Mouse (Mus musculus): Measurements from ENCODE around the gene Hepacam2. TPM values are rescaled to one million over a fixed set of nuclear protein-coding genes. Genes with fewer than 3 reads are reported as not detected.
"Not testable (repeated sequence)": the region's sequence is repeated elsewhere in the genome, so short reads cannot be mapped to it uniquely, and the experiment has no call there.

The Hepacam2 gene
- polyA plus RNA-seq, 1 experiment from 2014 or later: not detected

DNA sequence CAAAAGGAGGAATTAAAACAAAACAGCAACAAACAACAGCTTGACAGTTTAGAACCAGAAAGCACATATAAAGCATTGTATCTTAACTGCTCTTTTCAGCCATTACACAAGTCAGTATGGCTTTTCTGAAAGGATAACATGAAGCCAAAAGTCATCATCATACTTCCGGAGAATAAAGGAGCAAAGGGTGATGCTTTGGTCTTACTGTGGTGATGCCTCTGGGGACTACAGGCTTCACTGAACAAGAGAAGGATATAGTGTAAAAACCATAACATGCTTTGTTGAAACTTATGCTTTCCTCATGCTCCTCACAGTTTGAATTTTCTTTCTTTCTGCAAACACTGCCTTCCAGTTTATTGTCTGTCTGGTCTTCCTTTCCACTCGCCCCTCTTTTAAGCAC lies 34.5 kb downstream of the Hepacam2 start:
- no peak overlapping the region for H3K9ac ChIP-seq
- no peaks in the 10 kb centered on the region for H3K27me3 ChIP-seq
- DNase-seq (no peak), ATAC-seq (ENCODE audit: low read depth) (no peak)
- no peak overlapping the region for H3K4me3 ChIP-seq (replicated peaks)
- H3K4me1 ChIP-seq (replicated peaks): no peaks in the 10 kb centered on the region
- 46% methylated on average over 2 of the region's 2 CpGs for WGBS (ENCODE audit: insufficient replicate concordance)
- no peaks in the 10 kb centered on the region for H3K36me3 ChIP-seq
- no peak overlapping the region for H3K27ac ChIP-seq
- H3K4me2 ChIP-seq: no peak overlapping the region
- no peaks in the 10 kb centered on the region for H3K9me3 ChIP-seq (replicated peaks)

DNA sequence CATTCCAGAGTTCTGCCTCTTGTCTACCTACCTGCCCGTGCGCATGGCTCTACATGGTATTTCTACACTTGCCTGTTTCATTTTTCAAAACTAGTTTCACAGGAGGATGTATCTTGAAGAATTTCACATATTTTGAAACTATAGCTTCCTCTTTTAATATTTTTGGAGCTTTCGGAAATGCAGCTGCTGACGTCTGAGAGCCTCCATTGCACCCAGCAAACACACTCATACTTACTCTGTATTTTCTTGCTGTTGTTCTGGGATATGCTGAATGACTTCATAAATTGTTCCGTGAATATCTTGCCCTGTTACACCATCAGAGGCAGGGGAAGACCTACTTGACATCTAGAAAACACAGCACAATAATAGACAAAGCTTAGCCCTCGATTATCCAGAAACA lies 35.1 kb downstream of the Hepacam2 start:
- no peaks in the 10 kb centered on the region for H3K36me3 ChIP-seq
- H3K27ac ChIP-seq: no peak overlapping the region

DNA sequence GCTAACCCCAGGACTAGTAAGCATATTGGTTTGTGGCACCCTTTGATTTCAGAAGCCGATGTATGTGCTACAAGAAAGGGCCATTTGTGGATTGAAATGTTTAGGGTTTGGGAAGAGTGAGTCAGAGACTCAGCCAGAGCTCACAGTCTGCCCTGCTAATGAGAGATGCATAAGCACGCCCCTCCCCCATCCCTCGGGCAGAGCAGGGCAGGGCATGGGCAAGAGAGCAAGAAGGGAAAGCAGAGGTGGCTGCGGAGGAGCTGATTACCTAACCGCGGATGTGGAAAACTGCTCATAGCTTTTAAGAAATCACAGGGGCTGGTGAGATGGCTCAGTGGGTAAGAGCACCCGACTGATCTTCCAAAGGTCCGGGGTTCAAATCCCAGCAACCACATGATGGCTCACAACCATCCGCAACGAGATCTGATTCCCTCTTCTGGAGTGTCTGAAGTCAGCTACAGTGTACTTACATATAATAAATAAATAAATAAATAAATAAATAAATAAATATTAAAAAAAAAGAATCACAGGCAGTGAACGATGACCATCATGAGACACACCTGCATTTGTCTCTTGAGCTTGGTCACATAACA lies 42.1 kb downstream of the Hepacam2 start:
- Histone ChIP-seq H3K4me2 (no peak overlapping the region), H3K4me3 (replicated peaks) (no peak overlapping the region), H3K9ac (no peak overlapping the region), H3K27me3 (no peaks in the 10 kb centered on the region), H3K4me1 (replicated peaks) (no peaks in the 10 kb centered on the region), H3K9me3 (replicated peaks) (no peaks in the 10 kb centered on the region), H3K27ac (no peak overlapping the region), H3K36me3 (no peaks in the 10 kb centered on the region)
- WGBS (ENCODE audit: insufficient replicate concordance): 52% methylated on average over 11 of the region's 11 CpGs
- no peak for DNase-seq
- ATAC-seq (ENCODE audit: low read depth): no peak

More for the DNA sequence above, 35.1 kb downstream of the Hepacam2 start:
- ATAC-seq (ENCODE audit: low read depth) (no peak), DNase-seq (no peak)
- H3K4me2 ChIP-seq: no peak overlapping the region
- no peak overlapping the region for H3K9ac ChIP-seq
- H3K4me3 ChIP-seq (replicated peaks): no peak overlapping the region
- H3K4me1 ChIP-seq (replicated peaks): no peaks in the 10 kb centered on the region
- H3K27me3 ChIP-seq: no peaks in the 10 kb centered on the region
- WGBS (ENCODE audit: insufficient replicate concordance): 64% methylated on average over 6 of the region's 6 CpGs
- no peaks in the 10 kb centered on the region for H3K9me3 ChIP-seq (replicated peaks)

DNA sequence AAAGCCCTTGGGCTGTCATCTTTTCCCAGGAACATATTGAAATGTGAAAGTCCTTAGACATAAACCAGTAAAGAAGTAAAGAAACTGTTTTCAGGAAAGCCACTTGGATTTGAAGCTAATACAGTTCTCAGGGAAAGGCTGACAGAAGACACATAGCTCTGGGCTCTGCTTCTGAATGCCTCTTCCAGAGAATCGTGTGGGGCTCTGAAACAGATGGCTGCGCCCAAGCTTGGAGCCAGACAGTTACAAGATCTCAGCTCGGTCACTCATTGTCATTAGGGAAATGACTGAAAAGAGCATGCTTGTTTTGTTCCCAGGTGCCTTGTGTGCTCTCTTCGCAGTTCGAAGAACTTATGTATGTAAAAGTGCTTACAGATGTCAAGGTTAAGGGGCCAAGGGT lies 43.7 kb downstream of the Hepacam2 start:
- Histone ChIP-seq H3K4me1 (replicated peaks) (no peaks in the 10 kb centered on the region), H3K4me3 (replicated peaks) (no peak overlapping the region), H3K9ac (no peak overlapping the region), H3K36me3 (no peaks in the 10 kb centered on the region), H3K4me2 (no peak overlapping the region), H3K27me3 (no peaks in the 10 kb centered on the region), H3K9me3 (replicated peaks) (no peaks in the 10 kb centered on the region), H3K27ac (no peak overlapping the region)
- DNase-seq (no peak), ATAC-seq (ENCODE audit: low read depth) (no peak)
- 53% methylated on average over 5 of the region's 5 CpGs for WGBS (ENCODE audit: insufficient replicate concordance)

DNA sequence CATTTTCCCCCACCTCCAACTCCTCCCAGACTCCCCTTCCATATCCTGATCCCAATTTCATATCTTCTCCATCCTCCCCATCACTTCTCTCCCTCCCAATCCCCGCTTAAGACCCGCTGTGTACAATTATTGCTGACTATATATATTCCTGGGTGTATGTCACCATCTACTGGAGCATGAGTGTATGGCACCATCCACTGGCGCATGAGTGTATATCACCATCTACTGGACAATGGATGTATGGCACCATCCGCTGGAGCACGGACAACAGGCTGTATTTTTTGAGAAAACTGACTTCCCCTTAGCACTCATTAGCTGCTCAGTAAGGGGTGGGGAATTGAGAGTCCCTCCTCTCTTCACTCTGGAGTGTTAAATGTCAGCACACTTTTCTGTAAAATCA lies 50.7 kb downstream of the Hepacam2 start:
- Histone ChIP-seq H3K27me3 (no peaks in the 10 kb centered on the region), H3K9me3 (replicated peaks) (no peaks in the 10 kb centered on the region), H3K36me3 (no peaks in the 10 kb centered on the region), H3K4me1 (replicated peaks) (no peaks in the 10 kb centered on the region), H3K9ac (no peak overlapping the region), H3K27ac (no peak overlapping the region), H3K4me3 (replicated peaks) (no peak overlapping the region), H3K4me2 (no peak overlapping the region)
- DNase-seq: peak; percentile 32
- 4% methylated on average over 5 of the region's 5 CpGs for WGBS (ENCODE audit: insufficient replicate concordance)
- ATAC-seq (ENCODE audit: low read depth): peak; percentile 63

DNA sequence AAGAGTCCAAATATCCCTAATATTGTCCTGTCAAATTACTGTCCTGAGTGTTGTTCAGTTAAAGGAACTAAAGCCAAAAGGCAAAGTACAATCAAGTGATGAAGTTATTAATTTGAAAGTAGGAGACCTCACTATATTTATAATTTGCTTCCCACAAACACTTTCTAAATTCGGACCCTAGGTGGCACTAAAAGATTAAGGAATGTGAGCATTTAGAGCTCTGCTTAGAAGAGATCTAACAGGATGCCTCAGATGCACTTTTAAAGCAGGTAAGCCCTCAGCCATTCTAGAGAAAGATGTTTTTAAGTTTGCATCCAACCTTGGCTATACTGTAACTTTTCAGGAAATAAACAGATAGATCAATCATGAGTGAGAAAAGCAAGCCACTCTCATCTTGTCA lies 54.2 kb downstream of the Hepacam2 start:
- Histone ChIP-seq H3K9me3 (replicated peaks) (no peaks in the 10 kb centered on the region), H3K36me3 (no peaks in the 10 kb centered on the region), H3K4me1 (replicated peaks) (no peaks in the 10 kb centered on the region), H3K9ac (no peak overlapping the region), H3K4me3 (replicated peaks) (no peak overlapping the region), H3K27ac (no peak overlapping the region), H3K4me2 (no peak overlapping the region), H3K27me3 (no peaks in the 10 kb centered on the region)
- ATAC-seq (ENCODE audit: low read depth) (no peak), DNase-seq (no peak)
- WGBS (ENCODE audit: insufficient replicate concordance): 4% methylated on average over 1 of the region's 1 CpGs

DNA sequence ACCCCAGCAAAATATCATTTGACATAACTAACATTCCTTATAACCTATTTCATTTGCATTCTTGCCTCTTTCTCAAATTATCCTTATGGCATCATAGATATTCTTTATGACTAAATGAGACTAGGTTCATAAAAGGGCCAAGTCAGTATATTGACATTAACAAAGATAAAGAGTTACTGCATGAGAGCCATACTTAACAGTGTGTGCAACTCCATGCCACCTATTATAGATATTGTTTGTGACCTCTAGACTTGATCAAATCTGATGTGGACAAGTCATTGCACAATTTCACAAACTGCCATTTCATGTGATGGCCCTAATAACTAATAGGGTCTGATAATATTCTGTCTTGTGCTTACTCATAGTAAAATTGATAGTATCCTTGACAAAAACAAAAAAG lies 62.0 kb downstream of the Hepacam2 start:
- Histone ChIP-seq H3K4me1 (replicated peaks) (no peaks in the 10 kb centered on the region), H3K36me3 (no peaks in the 10 kb centered on the region), H3K9ac (no peak overlapping the region), H3K9me3 (replicated peaks) (no peaks in the 10 kb centered on the region), H3K27me3 (no peaks in the 10 kb centered on the region), H3K4me3 (replicated peaks) (no peak overlapping the region), H3K27ac (no peak overlapping the region), H3K4me2 (no peak overlapping the region)
- ATAC-seq (ENCODE audit: low read depth): no peak
- DNase-seq: no peak

DNA sequence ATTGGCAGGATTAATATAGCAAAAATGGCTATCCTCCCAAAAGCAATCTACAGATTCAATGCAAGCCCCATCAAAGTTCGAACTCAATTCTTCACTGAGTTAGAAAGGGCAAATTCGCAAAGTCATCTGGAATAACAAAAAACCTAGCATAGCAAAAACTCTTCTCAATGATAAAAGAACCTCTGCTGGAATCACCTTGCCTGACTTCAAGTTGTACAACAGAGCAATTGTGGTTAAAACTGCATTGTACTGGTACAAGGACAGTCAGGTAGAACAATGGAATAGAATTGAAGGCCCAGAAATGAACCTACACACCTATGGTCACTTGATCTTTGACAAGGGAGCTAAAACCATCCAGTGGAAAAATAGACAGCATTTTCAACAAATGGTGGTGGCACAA lies 67.1 kb downstream of the Hepacam2 start:
- not testable (repeated sequence) for H3K9me3 ChIP-seq (replicated peaks); H3K27me3 ChIP-seq; H3K27ac ChIP-seq; H3K36me3 ChIP-seq; H3K4me3 ChIP-seq (replicated peaks); H3K9ac ChIP-seq; ATAC-seq (ENCODE audit: low read depth); H3K4me2 ChIP-seq; DNase-seq; H3K4me1 ChIP-seq (replicated peaks)
- WGBS (ENCODE audit: insufficient replicate concordance): 60% methylated on average over 2 of the region's 2 CpGs

DNA sequence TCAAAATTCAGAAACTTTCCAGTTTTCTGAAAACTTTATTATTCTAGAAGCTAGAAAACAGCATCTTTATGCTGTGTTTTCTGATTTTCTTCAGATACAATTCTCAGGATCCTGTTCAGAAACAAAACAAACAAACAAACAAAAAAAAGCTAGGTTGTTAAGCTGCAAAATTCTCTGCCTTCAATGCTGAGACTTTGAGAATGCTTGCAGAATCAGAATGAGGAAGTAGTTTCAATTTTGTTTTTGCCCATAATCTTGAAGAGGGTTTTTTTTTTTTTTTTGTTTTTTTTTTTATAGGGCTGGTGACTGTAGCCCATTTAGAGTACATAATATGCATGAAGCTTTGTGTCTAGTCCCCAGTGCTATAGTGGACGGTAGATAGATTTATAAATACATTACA lies 71.1 kb downstream of the Hepacam2 start:
- no peaks in the 10 kb centered on the region for H3K4me1 ChIP-seq (replicated peaks)
- ATAC-seq (ENCODE audit: low read depth) (no peak), DNase-seq (no peak)
- 50% methylated on average over 1 of the region's 1 CpGs for WGBS (ENCODE audit: insufficient replicate concordance)
- H3K27ac ChIP-seq: no peak overlapping the region
- H3K4me3 ChIP-seq (replicated peaks): no peak overlapping the region
- no peak overlapping the region for H3K9ac ChIP-seq
- H3K4me2 ChIP-seq: no peak overlapping the region
- no peaks in the 10 kb centered on the region for H3K9me3 ChIP-seq (replicated peaks)
- H3K27me3 ChIP-seq: no peaks in the 10 kb centered on the region
- no peaks in the 10 kb centered on the region for H3K36me3 ChIP-seq

DNA sequence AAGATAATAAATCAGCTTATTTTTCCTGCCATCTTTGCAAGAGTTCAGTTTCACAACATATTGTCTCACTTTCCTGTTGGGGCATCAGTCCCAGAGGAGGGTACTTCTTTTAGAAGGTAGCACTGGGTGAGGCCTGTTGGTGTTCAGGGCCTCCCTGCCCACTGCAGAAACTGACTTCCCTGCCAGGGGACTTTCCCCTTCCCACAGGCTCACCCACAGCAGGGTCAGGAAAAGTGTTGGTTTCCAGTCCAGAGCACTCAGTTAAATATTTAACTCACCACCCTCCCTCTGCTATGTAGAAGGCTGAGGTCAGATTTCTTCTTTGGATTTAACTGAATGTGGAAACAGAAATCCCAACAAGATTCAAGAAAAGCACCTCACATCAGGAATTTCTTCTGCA lies 72.8 kb downstream of the Hepacam2 start:
- not testable (repeated sequence) for H3K27ac ChIP-seq; H3K36me3 ChIP-seq; H3K4me3 ChIP-seq (replicated peaks); H3K27me3 ChIP-seq; DNase-seq; H3K4me1 ChIP-seq (replicated peaks); H3K9me3 ChIP-seq (replicated peaks); H3K4me2 ChIP-seq; H3K9ac ChIP-seq
- peak; percentile 74 for ATAC-seq (ENCODE audit: low read depth)

DNA sequence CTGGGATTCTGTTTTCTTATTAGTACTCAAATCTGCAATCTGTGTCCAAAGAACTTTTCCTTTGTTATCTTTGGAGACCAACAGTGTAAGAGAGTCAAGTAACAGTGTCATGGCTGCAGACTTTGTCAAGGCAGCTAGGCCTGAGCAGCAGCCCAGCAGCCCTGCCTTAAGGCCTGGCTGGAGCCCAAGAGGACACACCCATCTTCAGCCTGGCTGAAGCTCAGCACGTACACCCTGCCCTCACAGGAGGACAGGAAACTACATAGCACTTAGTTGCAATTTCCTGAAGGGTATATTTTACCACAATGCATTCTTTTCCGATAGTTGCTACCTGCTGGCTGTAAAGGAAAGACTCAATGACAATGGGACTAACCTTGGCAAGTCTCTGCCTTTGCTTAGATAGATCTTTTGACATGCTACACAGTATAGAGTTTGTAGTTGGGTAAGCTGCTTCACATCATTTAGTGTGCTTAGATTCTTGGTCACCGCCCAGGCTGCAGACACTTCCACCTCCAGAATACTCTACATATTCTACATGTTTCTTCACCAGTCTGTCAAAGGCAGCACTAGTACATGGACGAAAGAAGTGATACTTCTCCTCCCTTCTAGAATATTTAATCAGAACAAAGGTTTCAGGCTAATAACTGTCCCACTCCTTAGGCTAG lies 73.4 kb downstream of the Hepacam2 start:
- peak; percentile 53; the same call in 1 of the 2 replicates for ATAC-seq (ENCODE audit: low read depth)
- DNase-seq; H3K9ac ChIP-seq; H3K27me3 ChIP-seq; H3K4me1 ChIP-seq (replicated peaks); H3K27ac ChIP-seq; H3K9me3 ChIP-seq (replicated peaks); H3K4me3 ChIP-seq (replicated peaks); H3K36me3 ChIP-seq; H3K4me2 ChIP-seq: not testable (repeated sequence)
- 13% methylated on average over 1 of the region's 4 CpGs for WGBS (ENCODE audit: insufficient replicate concordance)
